32 mouse cellular contexts compared by ENCODE assay signal in the genomic region with DNA sequence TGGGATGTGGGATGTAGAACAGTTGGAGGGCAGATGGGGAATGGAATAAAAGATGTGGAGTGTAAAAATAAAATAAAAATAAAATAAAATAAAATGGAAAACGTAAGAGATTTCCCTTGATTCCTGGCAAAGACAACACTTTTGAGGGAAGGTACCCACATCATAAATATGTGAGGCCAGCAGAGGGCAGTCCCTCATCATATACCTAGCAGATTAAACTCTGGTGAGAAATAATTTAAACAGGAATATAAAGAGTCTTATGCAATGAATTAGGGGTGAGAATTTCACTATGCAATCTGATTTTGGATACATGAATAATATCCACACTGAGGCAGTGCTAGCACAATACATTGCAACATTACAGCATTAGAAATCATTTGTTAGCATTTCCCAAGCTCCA. TPM values are rescaled to one million over a fixed set of nuclear protein-coding genes. Genes with fewer than 3 reads are reported as not detected.
"Had no signal": no experiment of that assay in that cellular context is flagged by ENCODE, and none has a peak within 500 bp of the region (broad histone marks: within the 10 kb centered on the region; RNA-seq: fewer than 3 reads in every experiment).

No protein-coding gene starts in this region.

- H3K27me3 ChIP-seq: liver, embryonic 13.5 days; neural tube, embryonic 12.5 days; neural tube, embryonic 15.5 days; stomach, embryonic 15.5 days had no signal

- H3K9ac ChIP-seq: liver, embryonic 13.5 days; neural tube, embryonic 12.5 days; neural tube, embryonic 15.5 days; stomach, embryonic 15.5 days had no signal

- H3K4me2 ChIP-seq: liver, embryonic 13.5 days; midbrain, embryonic 11.5 days; neural tube, embryonic 12.5 days; neural tube, embryonic 15.5 days; stomach, embryonic 15.5 days had no signal

- H3K4me3 ChIP-seq: left cerebral cortex, adult 2 months; liver, embryonic 13.5 days; neural tube, embryonic 12.5 days; neural tube, embryonic 15.5 days; stomach, embryonic 15.5 days had no signal

- H3K9me3 ChIP-seq: liver, embryonic 13.5 days; neural tube, embryonic 12.5 days; neural tube, embryonic 15.5 days; stomach, embryonic 15.5 days had no signal

- H3K27ac ChIP-seq: left cerebral cortex, adult 2 months; liver, embryonic 13.5 days; neural tube, embryonic 12.5 days; neural tube, embryonic 15.5 days; stomach, embryonic 15.5 days had no signal

- H3K36me3 ChIP-seq: liver, embryonic 13.5 days; neural tube, embryonic 12.5 days; neural tube, embryonic 15.5 days; stomach, embryonic 15.5 days had no signal

- DNase-seq: kidney, postnatal 25 days; layer of hippocampus, postnatal 36 days; liver, embryonic 13.5 days; lung, adult 2 months; lung, postnatal 14 days; lung, postnatal 4 days; midbrain, embryonic 14.5 days; right cerebral cortex, adult 18-20 months; right cerebral cortex, postnatal 14 days; spleen, adult 18-20 months; thymus, adult 18-20 months; thymus, postnatal 36 days had no signal

- H3K4me1 ChIP-seq: liver, embryonic 13.5 days; neural tube, embryonic 12.5 days; neural tube, embryonic 15.5 days; stomach, embryonic 15.5 days had no signal

RNA-seq across cellular contexts. Expression of a gene that starts 46.5 kb away (rescaled TPM):
- total RNA-seq: layer of hippocampus, adult 8-10 months; layer of hippocampus, postnatal 10 days; layer of hippocampus, postnatal 36 days; left cerebral cortex, adult 2 months; left cerebral cortex, postnatal 10 days; left cerebral cortex, postnatal 36 days; liver, adult 2 months; megakaryocyte progenitor cell, adult 5-6 weeks; megakaryocyte-erythroid progenitor cell, adult 5-6 weeks; midbrain, postnatal 0 days had no signal
- polyA plus RNA-seq: kidney, embryonic 16.5 days; large intestine, adult 2 months; limb, embryonic 11.5 days; limb, embryonic 14.5 days; liver, adult 2 months; liver, embryonic 13.5 days; liver, embryonic 16.5 days; lung, adult 2 months; lung, embryonic 16.5 days; midbrain, embryonic 11.5 days; midbrain, embryonic 14.5 days; midbrain, postnatal 0 days; neural tube, embryonic 12.5 days; neural tube, embryonic 15.5 days; stomach, embryonic 15.5 days; testis, adult 2 months had no signal
